15 mouse cellular contexts compared by ENCODE assay signal in the genomic region with DNA sequence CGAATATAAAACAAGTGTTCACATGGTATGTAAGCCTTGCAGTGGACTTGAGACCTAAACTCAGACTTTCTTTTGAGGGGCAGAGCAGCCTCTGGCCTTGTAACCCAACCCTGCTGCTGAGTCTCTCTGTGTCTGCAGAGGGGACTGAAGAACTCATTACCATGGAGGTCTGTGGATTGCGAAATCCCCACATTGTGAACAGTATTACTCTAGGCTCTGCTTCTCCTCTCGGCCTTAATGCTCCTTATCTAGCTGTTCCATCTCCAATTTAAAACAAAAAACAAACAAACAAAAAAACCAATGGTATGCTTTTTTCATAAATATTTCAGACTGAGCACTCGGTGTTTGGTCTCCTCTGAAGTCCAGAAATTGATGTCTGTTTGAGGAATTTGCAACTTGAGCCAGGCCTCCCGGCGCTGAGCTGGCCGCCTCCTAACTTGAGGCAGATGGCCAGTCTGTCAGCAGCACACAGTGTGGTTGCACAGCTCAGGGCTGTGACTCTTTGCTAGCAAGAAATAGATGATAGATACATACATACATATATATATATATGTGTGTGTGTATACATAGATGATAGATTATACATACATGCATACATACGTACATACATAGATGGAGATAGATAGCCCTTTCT.
DNase-seq lines count a peak whose midpoint lies in the region; ATAC-seq and TF ChIP-seq lines count a peak whose summit lies in the region.
"Had no signal": no experiment of that assay in that cellular context is flagged by ENCODE, and none has a peak within 500 bp of the region (broad histone marks: within the 10 kb centered on the region; RNA-seq: fewer than 3 reads in every experiment).

No protein-coding gene starts in this region.

- no peaks in the 10 kb centered on the region for H3K36me3 ChIP-seq in intestine, embryonic 16.5 days (ENCODE audit: control insufficient read depth, insufficient read depth, low read length)
- H3K36me3 ChIP-seq in intestine, postnatal 0 days (ENCODE audit: control insufficient read depth, insufficient read depth) = no peaks in the 10 kb centered on the region
- no peaks in the 10 kb centered on the region for H3K36me3 ChIP-seq in lung, embryonic 14.5 days (ENCODE audit: insufficient read depth)
- H3K36me3 ChIP-seq in embryonic facial prominence, embryonic 11.5 days (replicated peaks; ENCODE audit: control insufficient read depth, insufficient read depth, low read depth, low read length) = no peaks in the 10 kb centered on the region
- no peaks in the 10 kb centered on the region for H3K36me3 ChIP-seq in liver, embryonic 11.5 days (ENCODE audit: control insufficient read depth, insufficient read depth, low read length)
- H3K36me3 ChIP-seq: G1E; heart, embryonic 10.5 days; liver, embryonic 15.5 days; midbrain, embryonic 12.5 days had no signal

- H3K4me3 ChIP-seq in intestine, embryonic 16.5 days (ENCODE audit: low read length) = no peak overlapping the region
- no peak overlapping the region for H3K4me3 ChIP-seq in intestine, postnatal 0 days (ENCODE audit: low read depth, low read length)
- no peak overlapping the region for H3K4me3 ChIP-seq in lung, embryonic 14.5 days (ENCODE audit: low read depth, low read length)
- H3K4me3 ChIP-seq in embryonic facial prominence, embryonic 11.5 days (ENCODE audit: low read depth, low read length) = no peak overlapping the region
- H3K4me3 ChIP-seq in liver, embryonic 11.5 days (ENCODE audit: low read depth, low read length) = no peak overlapping the region
- H3K4me3 ChIP-seq: heart, embryonic 10.5 days; liver, embryonic 15.5 days; midbrain, embryonic 12.5 days had no signal

- H3K27ac ChIP-seq in intestine, embryonic 16.5 days (ENCODE audit: low read length) = 0 out of 2 replicates have a peak overlapping the region, but pooled peaks have one; percentile 13
- no peak overlapping the region for H3K27ac ChIP-seq in intestine, postnatal 0 days (ENCODE audit: low read depth, low read length)
- H3K27ac ChIP-seq in lung, embryonic 14.5 days (ENCODE audit: low read depth) = no peak overlapping the region
- no peak overlapping the region for H3K27ac ChIP-seq in embryonic facial prominence, embryonic 11.5 days (replicated peaks; ENCODE audit: low read depth, low read length)
- H3K27ac ChIP-seq in liver, embryonic 11.5 days (ENCODE audit: low read depth, low read length) = no peak overlapping the region
- H3K27ac ChIP-seq: heart, embryonic 10.5 days; liver, embryonic 15.5 days; midbrain, embryonic 12.5 days had no signal

- no peak overlapping the region for H3K9ac ChIP-seq in intestine, embryonic 16.5 days (ENCODE audit: low read depth, low read length)
- no peak overlapping the region for H3K9ac ChIP-seq in intestine, postnatal 0 days (ENCODE audit: low read depth, low read length)
- no peak overlapping the region for H3K9ac ChIP-seq in lung, embryonic 14.5 days
- no peak overlapping the region for H3K9ac ChIP-seq in embryonic facial prominence, embryonic 11.5 days (replicated peaks; ENCODE audit: low read length)
- H3K9ac ChIP-seq in liver, embryonic 11.5 days (ENCODE audit: low read depth, low read length) = no peak overlapping the region
- H3K9ac ChIP-seq: liver, embryonic 15.5 days; midbrain, embryonic 12.5 days had no signal

- no peaks in the 10 kb centered on the region for H3K9me3 ChIP-seq in intestine, embryonic 16.5 days (ENCODE audit: control insufficient read depth, low read length)
- H3K9me3 ChIP-seq in intestine, postnatal 0 days (ENCODE audit: control insufficient read depth) = no peaks in the 10 kb centered on the region
- H3K9me3 ChIP-seq in lung, embryonic 14.5 days (ENCODE audit: low read depth, low read length) = no peaks in the 10 kb centered on the region
- no peaks in the 10 kb centered on the region for H3K9me3 ChIP-seq in embryonic facial prominence, embryonic 11.5 days (replicated peaks; ENCODE audit: control insufficient read depth, low read length)
- H3K9me3 ChIP-seq in liver, embryonic 11.5 days (ENCODE audit: control insufficient read depth, low read length) = no peaks in the 10 kb centered on the region
- H3K9me3 ChIP-seq: heart, embryonic 10.5 days; liver, embryonic 15.5 days; midbrain, embryonic 12.5 days had no signal

- H3K27me3 ChIP-seq in intestine, embryonic 16.5 days (replicated peaks; ENCODE audit: control insufficient read depth, insufficient read depth, low read length) = no peaks in the 10 kb centered on the region
- H3K27me3 ChIP-seq in intestine, postnatal 0 days (replicated peaks; ENCODE audit: control insufficient read depth, insufficient read depth, low read length) = no peaks in the 10 kb centered on the region
- no peaks in the 10 kb centered on the region for H3K27me3 ChIP-seq in lung, embryonic 14.5 days (ENCODE audit: insufficient read depth, low read length)
- H3K27me3 ChIP-seq in embryonic facial prominence, embryonic 11.5 days (ENCODE audit: control insufficient read depth, insufficient read depth, low read length) = no peaks in the 10 kb centered on the region
- no peaks in the 10 kb centered on the region for H3K27me3 ChIP-seq in liver, embryonic 11.5 days (replicated peaks; ENCODE audit: control insufficient read depth, insufficient read depth, low read length)
- H3K27me3 ChIP-seq: liver, embryonic 15.5 days; midbrain, embryonic 12.5 days had no signal

- TF ChIP-seq CTCF in intestine, postnatal 0 days (IDR thresholded peaks at IDR 0.05; ENCODE audit: low read depth) = no peak
- TF ChIP-seq CTCF in lung, embryonic 14.5 days (IDR thresholded peaks at IDR 0.05; ENCODE audit: low read depth) = no peak

- no peak for ATAC-seq in intestine, embryonic 16.5 days
- no peak for ATAC-seq in intestine, postnatal 0 days
- peak; percentile 60; the same call in 1 of the 2 replicates for ATAC-seq in lung, embryonic 14.5 days (ENCODE audit: insufficient read depth)
- no peak for ATAC-seq in embryonic facial prominence, embryonic 11.5 days (replicated peaks; ENCODE audit: insufficient number of reproducible peaks, low FRiP score, low TSS enrichment, low read depth)
- no peak for ATAC-seq in liver, embryonic 11.5 days (replicated peaks; ENCODE audit: low FRiP score)
- ATAC-seq: activated CD4-positive, CD25-positive, alpha-beta regulatory T cell, adult 4 months had no signal

- no peak overlapping the region for H3K4me2 ChIP-seq in intestine, embryonic 16.5 days (ENCODE audit: low read depth, low read length)
- H3K4me2 ChIP-seq in intestine, postnatal 0 days (replicated peaks; ENCODE audit: low read depth) = no peak overlapping the region
- no peak overlapping the region for H3K4me2 ChIP-seq in lung, embryonic 14.5 days
- H3K4me2 ChIP-seq in embryonic facial prominence, embryonic 11.5 days (ENCODE audit: low read depth, low read length) = no peak overlapping the region
- H3K4me2 ChIP-seq in liver, embryonic 11.5 days = no peak overlapping the region
- H3K4me2 ChIP-seq: liver, embryonic 15.5 days; midbrain, embryonic 12.5 days had no signal

- 62% methylated on average over 8 of the region's 8 CpGs for WGBS in intestine, embryonic 16.5 days
- 58% methylated on average over 8 of the region's 8 CpGs for WGBS in intestine, postnatal 0 days
- WGBS in lung, embryonic 14.5 days = 44% methylated on average over 8 of the region's 8 CpGs
- whole genome bisulfite sequencing in embryonic facial prominence, embryonic 11.5 days = 51% methylated on average over 8 of the region's 8 CpGs
- 72% methylated on average over 8 of the region's 8 CpGs for WGBS in liver, embryonic 11.5 days

- H3K4me1 ChIP-seq in intestine, embryonic 16.5 days (ENCODE audit: control insufficient read depth, insufficient read depth, low read length) = peaks cover 7% of the 10 kb centered on the region
- H3K4me1 ChIP-seq in intestine, postnatal 0 days (replicated peaks; ENCODE audit: control insufficient read depth, insufficient read depth, low read length) = no peaks in the 10 kb centered on the region
- H3K4me1 ChIP-seq in lung, embryonic 14.5 days (ENCODE audit: insufficient read depth) = no peaks in the 10 kb centered on the region
- no peaks in the 10 kb centered on the region for H3K4me1 ChIP-seq in embryonic facial prominence, embryonic 11.5 days (ENCODE audit: control insufficient read depth, insufficient read depth, low read length)
- H3K4me1 ChIP-seq in liver, embryonic 11.5 days (replicated peaks; ENCODE audit: control insufficient read depth, insufficient read depth, low read length) = no peaks in the 10 kb centered on the region
- H3K4me1 ChIP-seq: heart, embryonic 10.5 days; liver, embryonic 15.5 days had no signal

- DNase-seq in cerebellum, postnatal 14 days = peak; percentile 78 to 91
- DNase-seq in cerebellum, adult 9-11 months = no peak
- DNase-seq in lung, embryonic 14.5 days = peak; percentile 62
- DNase-seq in lung, postnatal 10 days = no peak
- peak; percentile 46 for DNase-seq in embryonic facial prominence, embryonic 11.5 days (ENCODE audit: low spot score)
- DNase-seq in liver, embryonic 11.5 days (ENCODE audit: low spot score) = no peak
- DNase-seq: adrenal gland, postnatal 10 days; right cerebral cortex, postnatal 4 days had no signal

Comparison
In these comparisons a context has a peak if more than half of its experiments do, and no peak if none do; other contexts are left out.
1. DNase-seq: peak in cerebellum, postnatal 14 days (2 of 2), lung, embryonic 14.5 days (single experiment) and embryonic facial prominence, embryonic 11.5 days (single experiment); none in cerebellum, adult 9-11 months (single experiment), lung, postnatal 10 days (single experiment) and liver, embryonic 11.5 days (single experiment).